Mouse (Mus musculus): Measurements from ENCODE around the gene Tamm41.

- no peak for TF ChIP-seq POLR2A (IDR thresholded peaks at IDR 0.05; ENCODE audit: low read depth, low read length)
- TF ChIP-seq CTCF (conservative IDR thresholded peaks at IDR 0.05; ENCODE audit: insufficient read depth, insufficient read length, low read depth, low read length): no peak
Measured at GRCm38 (mm10) chr6:114991909-114992308, 45.8 kb downstream of the Tamm41 start.
